Mouse (Mus musculus) limb, embryonic 13.5 days (tissue): ENCODE results near the gene Gmeb2. TPM values are rescaled to one million over a fixed set of nuclear protein-coding genes. Genes with fewer than 3 reads are reported as not detected.
A peak's percentile ranks its signal among the peaks of the same experiment; 100 is the strongest.

Experiments used
- ATAC-seq: fragments of 200-750 bp; cut with Nextera tagmentation; 2 replicates; pipeline ENCODE4 v1.8.0; 2017; ENCODE audit warnings: low read depth, moderate number of reproducible peaks, moderate TSS enrichment; ENCODE audit not compliant: low FRiP score
- H3K27ac ChIP-seq: fragments of 300-500 bp; sonication (generic); 2 replicates; pipeline ENCODE4 v1.5.1; 2015; ENCODE audit warnings: inconsistent platforms, mild to moderate bottlenecking, moderate library complexity
- H3K27me3 ChIP-seq: fragments of 300-500 bp; sonication (generic); 2 replicates; pipeline ENCODE4 v1.6.1; 2015; ENCODE audit warnings: mild to moderate bottlenecking, inconsistent platforms
- H3K36me3 ChIP-seq: fragments of 300-500 bp; sonication (generic); 2 replicates; pipeline ENCODE4 v1.6.1; 2015; ENCODE audit warnings: inconsistent platforms, mild to moderate bottlenecking, moderate library complexity
- H3K4me1 ChIP-seq: fragments of 300-500 bp; sonication (generic); 2 replicates; pipeline ENCODE4 v1.6.1; 2015; ENCODE audit warnings: inconsistent platforms
- H3K4me2 ChIP-seq: fragments of 300-500 bp; sonication (generic); replicated peaks from 2 replicates; pipeline ENCODE4 v1.6.1; 2015; ENCODE audit warnings: inconsistent platforms, mild to moderate bottlenecking, moderate library complexity
- H3K4me3 ChIP-seq: fragments of 300-500 bp; sonication (generic); 2 replicates; pipeline ENCODE4 v1.5.1; 2015; ENCODE audit warnings: moderate library complexity, mild to moderate bottlenecking, inconsistent platforms
- H3K9ac ChIP-seq: fragments of 300-500 bp; sonication (generic); 2 replicates; pipeline ENCODE4 v1.6.1; 2015; ENCODE audit warnings: mild to moderate bottlenecking, inconsistent platforms
- H3K9me3 ChIP-seq: fragments of 300-500 bp; sonication (generic); 2 replicates; pipeline ENCODE4 v1.6.1; 2016; ENCODE audit warnings: inconsistent platforms
- WGBS: fragments of 180-500 bp; shearing (Covaris S2); methylation state at CpG from one replicate; pipeline ENCODE4 v1.1.7; 2015; 5-methylcytosine and 5-hydroxymethylcytosine counted together
- polyA plus RNA-seq: library from polyadenylated mRNA; unstranded; fragments of >200 nt; fragmentation: Nextera tagmentation; extraction: Ambion mirVana; gene quantifications from 2 replicates; pipeline ENCODE4 v1.2.1, GENCODE M21; 2015

Gene Gmeb2
- polyA plus RNA-seq, 1 experiment from 2014 or later: 17.8 TPM

- Histone ChIP-seq H3K27ac (no peak overlapping the region), H3K9me3 (no peaks in the 10 kb centered on the region), H3K36me3 (peaks cover 19% of the 10 kb centered on the region), H3K4me3 (no peak overlapping the region), H3K9ac (no peak overlapping the region), H3K4me1 (peaks cover 14% of the 10 kb centered on the region), H3K4me2 (no peak overlapping the region), H3K27me3 (no peaks in the 10 kb centered on the region)
- ATAC-seq: no peak
- 83% methylated on average over 10 of the region's 10 CpGs for WGBS
Measured at GRCm38 (mm10) chr2:181238091-181238610, 49.7 kb downstream of the Gmeb2 start.

GRCm38 (mm10) chr2:181237251-181238014 lies 50.4 kb downstream of the Gmeb2 start:
- Histone ChIP-seq H3K4me3 (no peak overlapping the region), H3K36me3 (peaks cover 19% of the 10 kb centered on the region), H3K4me1 (peaks cover 13% of the 10 kb centered on the region), H3K27ac (no peak overlapping the region), H3K9ac (no peak overlapping the region), H3K4me2 (no peak overlapping the region), H3K27me3 (no peaks in the 10 kb centered on the region), H3K9me3 (no peaks in the 10 kb centered on the region)
- 85% methylated on average over 17 of the region's 17 CpGs for WGBS
- ATAC-seq: no peak

- Histone ChIP-seq H3K4me3 (no peak overlapping the region), H3K9ac (no peak overlapping the region), H3K9me3 (no peaks in the 10 kb centered on the region), H3K27ac (no peak overlapping the region), H3K36me3 (peaks cover 19% of the 10 kb centered on the region), H3K4me2 (no peak overlapping the region), H3K4me1 (no peaks in the 10 kb centered on the region), H3K27me3 (no peaks in the 10 kb centered on the region)
- WGBS: 86% methylated on average over 23 of the region's 23 CpGs
- no peak for ATAC-seq
Measured at GRCm38 (mm10) chr2:181235681-181236566, 51.9 kb downstream of the Gmeb2 start.

GRCm38 (mm10) chr2:181234680-181235079 lies 53.2 kb downstream of the Gmeb2 start:
- WGBS: 92% methylated on average over 11 of the region's 11 CpGs
- Histone ChIP-seq H3K4me2 (no peak overlapping the region), H3K9me3 (no peaks in the 10 kb centered on the region), H3K9ac (no peak overlapping the region), H3K4me3 (no peak overlapping the region), H3K27me3 (no peaks in the 10 kb centered on the region), H3K27ac (no peak overlapping the region), H3K4me1 (no peaks in the 10 kb centered on the region), H3K36me3 (peaks cover 28% of the 10 kb centered on the region)
- ATAC-seq: no peak

GRCm38 (mm10) chr2:181233443-181233842 lies 54.4 kb downstream of the Gmeb2 start:
- H3K4me3 ChIP-seq: no peak overlapping the region
- H3K27ac ChIP-seq: no peak overlapping the region
- no peak for ATAC-seq
- no peak overlapping the region for H3K4me2 ChIP-seq
- no peaks in the 10 kb centered on the region for H3K9me3 ChIP-seq
- H3K36me3 ChIP-seq: peaks cover 38% of the 10 kb centered on the region
- H3K27me3 ChIP-seq: no peaks in the 10 kb centered on the region
- no peak overlapping the region for H3K9ac ChIP-seq
- 90% methylated on average over 15 of the region's 15 CpGs for WGBS
- H3K4me1 ChIP-seq: no peaks in the 10 kb centered on the region

- WGBS: 81% methylated on average over 20 of the region's 20 CpGs
Measured at GRCm38 (mm10) chr2:181231171-181231570, 56.7 kb downstream of the Gmeb2 start.

GRCm38 (mm10) chr2:181228335-181228734 lies 59.5 kb downstream of the Gmeb2 start:
- WGBS: 65% methylated on average over 1 of the region's 1 CpGs
- Histone ChIP-seq H3K27me3 (no peaks in the 10 kb centered on the region), H3K4me3 (no peak overlapping the region), H3K4me2 (no peak overlapping the region), H3K9ac (no peak overlapping the region), H3K27ac (no peak overlapping the region), H3K36me3 (peaks cover 23% of the 10 kb centered on the region), H3K9me3 (no peaks in the 10 kb centered on the region), H3K4me1 (0 out of 2 replicates have a peak, but pooled peaks cover 7% of the 10 kb centered on the region)
- no peak for ATAC-seq

More at GRCm38 (mm10) chr2:181231171-181231570, 56.7 kb downstream of the Gmeb2 start:
- H3K9ac ChIP-seq: no peak overlapping the region
- no peaks in the 10 kb centered on the region for H3K27me3 ChIP-seq
- H3K4me3 ChIP-seq: no peak overlapping the region
- H3K36me3 ChIP-seq: peaks cover 29% of the 10 kb centered on the region
- H3K4me1 ChIP-seq: 0 out of 2 replicates have a peak, but pooled peaks cover 7% of the 10 kb centered on the region
- ATAC-seq: no peak
- H3K27ac ChIP-seq: no peak overlapping the region
- no peaks in the 10 kb centered on the region for H3K9me3 ChIP-seq
- H3K4me2 ChIP-seq: no peak overlapping the region

GRCm38 (mm10) chr2:181227122-181227521 lies 60.7 kb downstream of the Gmeb2 start:
- Histone ChIP-seq H3K4me3 (no peak overlapping the region), H3K27ac (no peak overlapping the region), H3K9ac (no peak overlapping the region), H3K4me2 (no peak overlapping the region), H3K4me1 (0 out of 2 replicates have a peak, but pooled peaks cover 7% of the 10 kb centered on the region), H3K36me3 (peaks cover 23% of the 10 kb centered on the region), H3K27me3 (no peaks in the 10 kb centered on the region), H3K9me3 (no peaks in the 10 kb centered on the region)
- 79% methylated on average over 3 of the region's 3 CpGs for WGBS
- ATAC-seq: no peak

- Histone ChIP-seq H3K4me3 (no peak overlapping the region), H3K4me2 (no peak overlapping the region), H3K36me3 (peaks cover 14% of the 10 kb centered on the region), H3K27me3 (no peaks in the 10 kb centered on the region), H3K27ac (no peak overlapping the region; the same call in 1 of the 2 replicates), H3K4me1 (peaks cover 15% of the 10 kb centered on the region), H3K9ac (no peak overlapping the region), H3K9me3 (no peaks in the 10 kb centered on the region)
- WGBS: 91% methylated on average over 2 of the region's 2 CpGs
- ATAC-seq: no peak
Measured at GRCm38 (mm10) chr2:181224994-181225393, 62.8 kb downstream of the Gmeb2 start.

- ATAC-seq: no peak
- Histone ChIP-seq H3K27me3 (no peaks in the 10 kb centered on the region), H3K27ac (peak overlapping the region; percentile 22; the same call in 1 of the 2 replicates), H3K9me3 (no peaks in the 10 kb centered on the region), H3K36me3 (no peaks in the 10 kb centered on the region), H3K4me3 (peak overlapping the region; percentile 38), H3K4me1 (peaks cover 20% of the 10 kb centered on the region), H3K4me2 (peak overlapping the region; percentile 68), H3K9ac (no peak overlapping the region; the same call in 1 of the 2 replicates)
- 38% methylated on average over 2 of the region's 2 CpGs for WGBS
Measured at GRCm38 (mm10) chr2:181220361-181220760, 67.5 kb downstream of the Gmeb2 start.

GRCm38 (mm10) chr2:181219538-181220216 lies 68.2 kb downstream of the Gmeb2 start, which contains the start of gene Fndc11:
Fndc11 (plus strand) TSS chr2:181220013.
- no peaks in the 10 kb centered on the region for H3K27me3 ChIP-seq
- H3K27ac ChIP-seq: peak within 1 kb of the TSS; percentile 22; the same call in 1 of the 2 replicates
- ATAC-seq: peak; percentile 92
- H3K4me1 ChIP-seq: peaks cover 20% of the 10 kb centered on the region
- H3K9ac ChIP-seq: peak within 1 kb of the TSS; percentile 40; the same call in 1 of the 2 replicates
- H3K4me3 ChIP-seq: peak within 1 kb of the TSS; percentile 38
- H3K9me3 ChIP-seq: no peaks in the 10 kb centered on the region
- 2% methylated on average over 25 of the region's 25 CpGs for WGBS
- H3K36me3 ChIP-seq: no peaks in the 10 kb centered on the region
- H3K4me2 ChIP-seq: peak within 1 kb of the TSS; percentile 68
